Mouse (Mus musculus) ES-E14 (cell line): ENCODE data around the gene Ufd1.

Source experiments
- MAFK ChIP-seq: IDR thresholded peaks from 2 replicates; pipeline ENCODE4 v1.6.1; 2014; ENCODE audit warnings: mild to moderate bottlenecking, low read depth, low read length, inconsistent platforms; ENCODE audit not compliant: insufficient read depth
- ZC3H11A ChIP-seq: IDR thresholded peaks from 2 replicates; pipeline ENCODE4 v1.6.1; 2012; ENCODE audit warnings: low read depth, mild to moderate bottlenecking, inconsistent platforms, low read length, borderline replicate concordance
- ZNF384 ChIP-seq: IDR thresholded peaks from 2 replicates; pipeline ENCODE4 v1.6.1; 2012; ENCODE audit warnings: low read depth, low read length, inconsistent platforms

DNA sequence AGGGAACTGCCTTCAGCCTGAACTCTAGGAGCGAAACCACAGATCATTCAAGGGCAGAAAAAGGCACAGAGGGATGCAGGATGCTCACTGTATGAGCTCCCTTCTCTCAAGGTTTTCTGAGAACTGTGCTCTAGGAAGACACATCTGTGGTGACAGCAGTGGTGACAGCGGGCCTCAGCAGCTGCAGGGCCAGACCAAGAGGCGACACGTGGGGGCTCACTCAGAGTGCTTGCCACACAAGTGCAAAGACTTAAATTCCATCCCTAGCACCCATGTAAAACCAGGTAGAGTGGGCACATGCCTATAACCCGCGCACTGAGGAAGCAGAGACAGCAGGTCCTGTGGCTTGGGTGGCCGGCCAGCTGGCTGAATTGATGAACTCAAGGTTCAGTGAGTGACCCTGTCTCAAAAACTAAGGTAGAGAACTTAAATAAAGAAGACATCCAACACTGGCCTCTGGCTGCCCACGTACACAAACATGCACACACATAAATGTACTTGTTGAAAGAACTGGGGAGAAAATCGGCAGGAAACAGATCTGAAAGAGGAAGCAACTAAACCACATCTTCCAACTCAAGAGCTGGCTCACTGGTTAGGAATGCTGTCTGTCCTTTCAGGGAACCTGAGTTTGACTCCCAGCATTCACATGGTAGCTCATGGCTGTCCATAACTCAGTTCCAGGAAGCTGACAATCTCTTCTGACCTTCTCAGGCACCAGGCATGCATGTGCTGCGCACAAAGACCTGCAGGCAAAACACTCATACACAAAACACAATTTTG is 22.8 kb upstream of the Ufd1 start:
- TF ChIP-seq ZC3H11A (no peak), MAFK (no peak), ZNF384 (no peak)
